Mouse (Mus musculus) left cerebral cortex, postnatal 36 days (tissue): Measurements from ENCODE around the gene Btbd9. TPM values are rescaled to one million over a fixed set of nuclear protein-coding genes. Genes with fewer than 3 reads are reported as not detected.
A peak's percentile ranks its signal among the peaks of the same experiment; 100 is the strongest.
"Not testable (repeated sequence)": the region's sequence is repeated elsewhere in the genome, so short reads cannot be mapped to it uniquely, and the experiment has no call there.

Experiments
- DNase-seq, 2 experiments: peaks; one replicate each; pipeline ENCODE4 v3.0.0; 2021 to 2022; ENCODE audit warnings: low spot score in 2 of 2, mixed read lengths in 1 of 2
- intact Hi-C: fragments of 180-260 bp; cut with DNase I; formaldehyde crosslinking; loops from one replicate; pipeline ENCODE4 v1.15.1; 2025
- total RNA-seq, 2 experiments: library from RNA; stranded (reverse); gene quantifications; 2 replicates each; pipeline ENCODE4 v1.2.3; 2021

Gene Btbd9
- total RNA-seq, 2 experiments from 2014 or later: 80.5 to 105 TPM

DNA sequence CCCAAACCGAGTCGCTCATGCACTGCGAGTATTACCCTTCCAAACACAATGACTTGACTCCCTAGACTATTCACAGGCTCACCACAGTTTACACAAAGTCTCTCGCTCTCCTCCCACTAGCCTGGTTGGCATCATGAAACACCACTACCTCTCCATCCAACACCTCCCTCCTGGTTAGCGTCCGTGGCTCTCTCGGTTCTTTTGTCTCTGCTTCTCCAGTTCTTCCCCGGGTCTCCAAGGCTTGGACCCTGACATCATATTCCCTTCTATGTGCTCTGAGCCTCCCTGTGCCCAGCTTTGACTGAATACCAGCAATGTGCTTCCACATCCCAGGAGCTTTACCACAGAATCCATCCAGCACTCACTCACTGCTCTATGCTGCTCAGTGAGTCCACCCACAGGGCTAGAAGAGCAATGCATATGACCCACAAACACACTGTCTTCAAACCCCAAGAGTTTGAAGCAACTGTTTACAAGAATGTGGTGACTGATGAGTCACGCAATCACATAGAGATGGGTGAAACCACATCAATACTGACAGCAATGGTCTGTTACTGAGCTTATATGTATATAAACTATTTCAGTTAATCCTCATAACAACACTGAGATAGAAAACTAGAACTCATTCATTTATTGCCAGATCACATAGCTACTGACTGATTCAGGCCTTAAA, 53.7 kb downstream of the Btbd9 start:
- intact Hi-C loops: loop anchor here (5.0 kb wide), 1 partner anchor 60 kb away; no protein-coding TSS in a partner anchor

DNA sequence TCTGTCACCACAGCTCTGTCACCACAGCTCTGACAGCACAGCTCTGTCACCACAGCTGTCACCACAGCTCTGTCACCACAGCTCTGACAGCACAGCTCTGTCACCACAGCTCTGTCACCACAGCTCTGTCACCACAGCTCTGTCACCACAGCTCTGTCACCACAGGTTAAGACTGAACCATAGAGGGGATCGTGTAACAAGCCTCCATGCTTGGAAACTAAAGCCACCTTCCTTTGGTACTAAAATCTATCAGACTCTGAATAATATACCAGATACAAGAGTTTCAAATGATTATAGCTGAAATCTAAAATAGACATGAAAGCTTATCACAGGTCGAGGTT, 57.1 kb downstream of the Btbd9 start:
- DNase-seq, intact Hi-C loops: not testable (repeated sequence)

More for the DNA sequence above, 53.7 kb downstream of the Btbd9 start:
- DNase-seq: no peak

GRCm38 (mm10) chr17:30518431-30519171, 57.7 kb downstream of the Btbd9 start:
- DNase-seq: no peak
- intact Hi-C loops: no loop called here

DNA sequence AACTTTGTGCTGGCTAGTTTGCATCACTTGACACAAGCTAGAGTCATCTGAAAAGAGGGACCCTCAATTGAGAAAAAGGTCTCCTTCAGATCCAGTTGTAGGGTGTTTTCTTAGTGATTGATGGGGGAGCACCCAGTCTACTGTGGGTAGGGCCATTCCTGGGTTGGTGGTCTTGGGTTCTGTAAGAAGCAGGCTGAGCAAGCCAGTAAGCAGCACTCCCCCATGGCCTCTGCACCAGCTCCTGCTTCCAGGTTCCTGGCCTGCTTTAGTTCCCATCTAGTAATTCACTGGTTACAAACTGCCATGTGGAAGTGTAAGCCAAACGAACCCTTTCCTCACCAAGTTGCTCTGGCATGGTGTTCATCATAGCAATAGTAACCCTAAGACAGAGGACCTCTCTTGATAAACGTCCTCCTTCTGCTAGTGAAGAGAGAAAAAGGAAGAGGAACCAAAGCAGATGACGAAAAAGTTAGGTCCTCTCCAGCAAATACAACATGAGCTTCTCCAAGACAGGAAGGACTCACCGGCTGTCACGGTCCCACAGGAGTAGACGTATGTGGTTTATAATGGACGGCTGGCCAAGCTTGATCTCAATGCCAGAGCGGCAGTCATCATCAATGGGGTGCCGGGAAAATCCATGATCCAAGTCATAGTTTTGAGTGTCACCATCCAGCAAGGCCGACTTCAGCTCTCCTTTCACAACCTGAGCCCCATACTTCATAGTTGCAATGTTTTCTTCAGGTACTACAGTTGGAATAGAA, 59.5 kb downstream of the Btbd9 start:
- peak in 1 of 2 experiments; percentile 3 for DNase-seq
- intact Hi-C loops: no loop called here

- intact Hi-C loops: no loop called here
- peak in 1 of 2 experiments; percentile 3 for DNase-seq
Observed at GRCm38 (mm10) chr17:30515401-30515800, 60.9 kb downstream of the Btbd9 start.

- peak in 1 of 2 experiments; percentile 2 for DNase-seq
- intact Hi-C loops: no loop called here
Observed at GRCm38 (mm10) chr17:30513034-30513433, 63.3 kb downstream of the Btbd9 start.

DNA sequence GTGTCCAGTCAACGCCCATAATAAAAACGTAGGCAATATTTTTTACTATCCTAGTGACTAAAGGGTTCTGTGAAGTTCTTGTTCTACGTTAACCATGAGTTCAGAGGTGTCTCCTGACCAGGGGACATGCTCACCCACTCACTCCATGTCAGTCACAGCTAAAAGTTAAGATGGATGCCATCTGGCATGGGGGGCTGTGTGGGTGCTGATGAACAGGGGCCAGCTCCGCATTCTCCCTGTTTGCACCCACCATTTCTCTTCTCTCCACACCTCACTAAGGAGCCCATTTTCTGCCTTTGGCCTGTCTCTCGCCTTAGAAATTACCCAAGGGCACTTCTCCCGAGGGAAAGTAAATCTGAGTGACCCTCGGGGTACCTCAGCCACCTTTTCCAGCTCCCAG, 63.8 kb downstream of the Btbd9 start:
- intact Hi-C loops: no loop called here

DNA sequence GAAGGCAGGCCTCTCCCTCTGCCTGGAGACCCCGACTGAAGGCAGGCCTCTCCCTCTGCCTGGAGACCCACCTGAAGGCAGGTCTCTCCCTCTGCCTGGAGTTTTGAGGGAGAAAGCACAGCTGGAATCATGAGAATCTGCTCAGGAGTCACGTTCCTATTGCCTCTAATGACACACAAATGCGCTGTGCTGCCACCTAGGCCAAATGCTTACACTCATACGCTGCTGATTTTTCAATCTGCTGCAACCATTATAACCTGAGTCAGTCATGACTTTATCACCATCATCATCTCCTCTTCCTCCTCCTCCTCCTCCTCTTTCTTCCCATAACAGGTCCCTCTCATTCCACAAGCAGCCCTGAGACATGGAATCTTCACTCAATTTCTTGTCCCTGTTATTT, 64.3 kb downstream of the Btbd9 start:
- intact Hi-C loops: no loop called here
- DNase-seq: peak in 1 of 2 experiments; percentile 2

More for the DNA sequence above, 63.8 kb downstream of the Btbd9 start:
- DNase-seq: peak in 1 of 2 experiments; percentile 4

DNA sequence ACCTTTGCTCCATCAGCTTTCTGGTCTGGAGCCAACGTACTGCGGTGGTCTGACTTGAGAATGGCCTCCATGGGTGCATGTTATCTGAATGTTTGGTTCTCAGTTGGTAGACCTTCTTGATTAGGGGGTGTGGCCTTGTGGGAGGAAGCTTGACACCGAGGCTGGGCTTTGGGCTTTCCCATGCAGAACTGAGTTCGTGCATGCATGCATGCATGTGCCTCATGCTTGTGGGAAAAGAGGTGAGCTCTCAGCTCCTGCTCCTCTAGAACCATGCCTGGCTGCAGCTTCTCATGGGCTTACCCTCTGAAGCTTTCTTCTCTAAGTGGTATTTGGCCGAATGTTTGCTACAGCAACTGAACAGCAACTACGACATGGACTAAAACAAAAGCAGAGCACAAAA, 64.9 kb downstream of the Btbd9 start:
- peak in 1 of 2 experiments; percentile 2 for DNase-seq
- intact Hi-C loops: no loop called here

DNA sequence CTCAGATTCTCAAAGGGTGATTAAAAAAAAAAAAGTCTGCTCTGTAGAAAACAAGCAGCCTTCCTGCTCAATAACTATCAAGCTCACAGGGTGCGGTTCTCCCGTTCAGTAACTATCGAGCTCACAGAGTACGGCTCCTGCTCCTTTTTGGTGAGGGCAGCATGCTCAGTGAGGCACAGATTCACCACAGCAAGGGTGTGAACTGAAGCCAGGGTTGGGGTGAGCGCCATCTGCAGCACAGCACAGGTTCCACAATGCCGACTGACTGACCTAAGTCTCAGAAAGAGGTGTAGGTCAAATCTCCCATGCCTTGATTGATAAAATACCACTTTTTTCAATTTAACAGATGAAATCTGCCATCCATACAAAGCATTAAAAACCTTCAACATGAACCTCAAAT, 66.1 kb downstream of the Btbd9 start:
- intact Hi-C loops: no loop called here
- no peak for DNase-seq

DNA sequence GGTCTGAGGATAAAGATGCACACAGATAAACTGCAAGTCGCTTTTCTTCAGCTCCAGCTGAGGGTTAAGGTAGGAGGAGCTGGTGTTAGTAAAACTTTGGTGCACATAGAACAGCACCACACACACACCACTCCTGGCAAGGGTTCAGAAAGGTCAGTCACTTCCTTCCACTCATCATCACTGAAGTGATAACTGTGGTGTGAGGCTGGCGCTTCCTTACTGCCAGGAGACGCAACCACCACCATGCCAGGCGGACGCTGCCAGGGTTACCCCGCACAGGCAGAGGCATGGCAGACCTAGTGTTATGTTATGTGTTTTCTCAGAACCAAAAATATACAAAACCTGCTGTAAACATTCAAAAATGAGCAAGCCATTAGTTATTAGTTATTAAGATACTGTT, 66.6 kb downstream of the Btbd9 start:
- no peak for DNase-seq
- intact Hi-C loops: loop anchor here (5.0 kb wide), 1 partner anchor 37 kb away; no protein-coding TSS in a partner anchor

- intact Hi-C loops: loop anchor here (5.0 kb wide), 1 partner anchor 36 kb away; no protein-coding TSS in a partner anchor
- no peak for DNase-seq
Observed at GRCm38 (mm10) chr17:30507636-30508576, 68.4 kb downstream of the Btbd9 start.

GRCm38 (mm10) chr17:30506916-30507315, 69.4 kb downstream of the Btbd9 start:
- intact Hi-C loops: loop anchor here (5.0 kb wide), 1 partner anchor 35 kb away; no protein-coding TSS in a partner anchor
- no peak for DNase-seq

DNA sequence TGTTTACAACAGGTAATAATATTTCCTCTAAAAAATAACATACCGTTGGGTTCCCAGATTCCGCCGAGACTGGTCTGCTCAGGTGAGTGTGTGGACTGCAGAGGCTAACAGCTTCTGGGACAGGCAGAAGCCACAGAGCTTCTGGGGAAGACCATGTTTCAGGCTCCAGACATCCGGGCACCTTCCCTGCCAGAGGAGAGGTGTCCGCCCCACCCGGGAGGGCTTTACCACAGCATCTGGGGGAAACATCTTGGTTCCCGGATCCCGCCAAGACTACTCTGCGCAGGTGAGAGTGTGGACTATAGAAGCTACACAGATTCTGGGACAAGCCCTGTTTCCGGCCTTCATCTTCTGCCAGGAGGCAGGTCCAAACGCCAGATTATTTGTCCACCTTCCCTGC, 76.7 kb downstream of the Btbd9 start:
- intact Hi-C loops: loop anchor here (5.0 kb wide), 1 partner anchor 37 kb away; no protein-coding TSS in a partner anchor
- DNase-seq: not testable (repeated sequence)

DNA sequence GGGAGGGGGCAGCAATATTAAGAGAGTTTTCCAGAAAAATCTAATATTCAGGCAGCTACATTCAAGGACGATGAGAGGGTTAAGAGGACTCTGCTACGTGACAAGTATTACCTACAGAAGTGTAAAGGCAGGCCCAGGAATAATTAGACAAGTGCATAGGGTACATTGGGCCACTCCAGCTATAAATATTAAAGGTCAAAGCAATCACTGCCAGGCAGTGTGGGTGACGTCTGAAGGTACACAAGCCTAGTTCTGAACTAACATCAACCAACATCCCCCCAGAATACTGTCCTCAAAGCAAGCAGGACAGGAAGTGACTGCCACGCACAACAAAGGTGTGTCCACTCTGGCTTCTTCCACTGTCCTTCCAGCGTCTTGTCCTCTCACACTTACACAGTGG, 77.5 kb downstream of the Btbd9 start:
- intact Hi-C loops: loop anchor here (5.0 kb wide), 1 partner anchor 36 kb away; no protein-coding TSS in a partner anchor
- DNase-seq: no peak

- intact Hi-C loops: loop anchor here (5.0 kb wide), 1 partner anchor 36 kb away; no protein-coding TSS in a partner anchor
- DNase-seq: no peak
Observed at GRCm38 (mm10) chr17:30498376-30498719, 77.9 kb downstream of the Btbd9 start.

- intact Hi-C loops: loop anchor here (5.0 kb wide), 1 partner anchor 35 kb away; no protein-coding TSS in a partner anchor
Observed at GRCm38 (mm10) chr17:30497525-30498375, 78.5 kb downstream of the Btbd9 start.

GRCm38 (mm10) chr17:30495567-30495966, 80.7 kb downstream of the Btbd9 start:
- intact Hi-C loops: loop anchor here (5.0 kb wide), 1 partner anchor 33 kb away; no protein-coding TSS in a partner anchor

More at GRCm38 (mm10) chr17:30497525-30498375, 78.5 kb downstream of the Btbd9 start:
- peak; percentile 38 to 67 for DNase-seq

More at GRCm38 (mm10) chr17:30495567-30495966, 80.7 kb downstream of the Btbd9 start:
- DNase-seq: no peak
